Mouse (Mus musculus) monocyte, adult 5-6 weeks (primary cell): ENCODE results near the gene Gm3045. TPM values are rescaled to one million over a fixed set of nuclear protein-coding genes. Genes with fewer than 3 reads are reported as not detected.
A peak's percentile ranks its signal among the peaks of the same experiment; 100 is the strongest.

Source experiments
- ATAC-seq: fragments of 153-309, 156-312 bp; replicated peaks from 2 replicates; pipeline ENCODE4 v1.8.0; 2017; ENCODE audit warnings: mild to moderate bottlenecking; ENCODE audit not compliant: low TSS enrichment, insufficient number of reproducible peaks, severe bottlenecking, poor library complexity, low FRiP score
- total RNA-seq: library from RNA; stranded (forward); fragments of 200-1000, 200-491, 200-594 nt; gene quantifications from 3 replicates; pipeline ENCODE4 v1.2.3, GENCODE M21; 2017

Gm3045 gene
- total RNA-seq, result not detected in 3 replicates

DNA sequence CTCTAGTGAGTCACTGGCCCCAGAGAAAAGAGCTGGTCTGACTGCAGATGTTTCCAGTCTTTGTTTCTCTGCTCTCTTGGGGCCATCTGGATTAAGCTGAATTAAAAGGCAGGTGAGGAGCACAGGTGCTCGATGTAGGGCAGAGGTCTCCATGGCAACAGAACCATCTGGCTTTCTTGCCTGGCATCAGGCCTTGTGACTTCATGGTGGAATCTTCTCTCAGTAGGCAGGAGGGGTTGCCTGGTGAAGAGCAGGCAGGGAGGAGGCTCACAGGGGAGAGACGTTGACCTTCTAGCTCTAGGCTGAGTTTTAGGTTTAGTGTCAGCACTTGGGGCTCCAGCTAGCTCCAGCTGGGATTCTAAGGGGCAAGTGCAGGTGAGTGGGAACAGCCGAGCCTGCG is at the start of gene Gm3045:
Gene Gm3045, plus strand, starts transcription at position 230 of the 400 bp plus-strand sequence.
- ATAC-seq, result no peak

DNA sequence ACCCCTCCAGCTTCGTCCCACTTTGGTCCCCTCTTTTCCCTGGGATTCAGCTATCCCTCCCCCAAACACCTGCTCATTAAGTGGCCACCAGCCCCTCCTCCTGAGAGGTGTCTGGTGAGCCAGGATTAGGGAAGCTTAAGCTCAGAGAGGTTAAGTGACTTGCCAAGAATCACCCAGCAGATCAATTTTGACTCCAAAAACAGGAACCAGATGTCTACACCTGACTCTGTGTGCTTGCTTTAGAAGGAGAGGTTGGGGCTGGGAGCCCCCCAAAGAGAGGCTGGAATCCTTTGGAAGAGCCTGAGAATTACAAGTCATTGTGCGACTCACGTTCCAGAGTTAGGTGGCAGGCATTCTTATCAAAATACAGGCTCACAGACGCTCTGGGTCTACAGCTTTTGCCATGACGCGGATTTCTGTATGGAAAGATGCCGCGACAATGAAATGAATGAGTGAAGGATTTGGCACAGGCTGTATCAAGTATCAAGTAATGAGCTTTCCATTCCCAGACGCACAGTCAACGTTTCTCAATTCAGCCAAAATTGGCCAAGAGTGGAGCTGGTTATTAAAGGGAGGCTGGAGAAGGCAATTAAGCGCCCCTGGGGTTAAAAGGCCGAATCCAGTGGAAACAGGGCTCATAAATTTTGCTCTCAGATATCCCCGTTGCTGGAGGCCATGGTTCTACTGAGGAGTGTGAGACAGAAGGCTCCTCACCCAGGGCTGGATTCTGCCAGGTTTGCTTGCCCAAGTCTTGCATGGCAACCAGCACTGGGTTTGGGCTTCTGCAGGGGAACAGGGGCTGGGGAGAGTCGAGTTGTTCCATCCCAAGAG is 45.3 kb upstream of the Gm3045 start:
- no peak for ATAC-seq

DNA sequence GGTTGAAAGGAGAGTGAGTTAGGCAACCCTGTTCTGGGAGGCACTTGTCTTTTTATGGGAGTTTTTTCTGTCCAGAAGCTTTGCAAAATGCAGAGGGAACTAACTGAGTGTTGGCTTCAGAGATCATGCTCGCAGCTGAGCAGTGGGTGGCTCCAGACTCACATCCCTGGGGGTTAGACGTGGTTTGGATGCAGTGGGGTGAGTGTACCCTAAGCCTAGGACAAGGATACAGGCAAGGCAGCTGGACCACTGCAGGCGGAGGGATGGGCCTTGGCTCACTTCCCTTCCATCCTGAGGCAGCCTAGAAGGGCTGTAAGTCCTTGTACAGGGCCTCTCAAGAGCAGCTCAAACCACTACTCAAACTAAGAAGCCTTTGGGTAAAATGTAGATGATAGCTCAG is 43.0 kb upstream of the Gm3045 start:
- no peak for ATAC-seq

DNA sequence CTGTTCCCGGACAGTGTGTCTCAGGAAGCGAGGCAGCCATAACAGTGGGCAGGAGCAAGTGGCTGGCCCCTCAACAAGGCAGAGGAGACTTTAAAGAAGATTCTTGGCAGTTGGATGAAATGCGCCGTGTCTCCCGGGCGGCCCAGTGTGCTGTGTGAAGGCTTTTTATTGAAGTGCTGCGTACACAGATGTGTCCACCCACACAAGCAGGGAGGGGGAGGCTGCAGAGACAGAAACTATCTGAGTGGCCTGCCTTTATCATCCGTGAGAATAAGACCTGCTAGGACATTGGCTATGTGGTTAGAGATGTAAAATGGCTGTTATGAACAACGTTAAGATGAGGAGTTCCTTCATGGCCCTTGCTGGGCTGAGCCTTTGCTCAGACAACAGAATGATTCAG is 40.0 kb upstream of the Gm3045 start:
- no peak for ATAC-seq

DNA sequence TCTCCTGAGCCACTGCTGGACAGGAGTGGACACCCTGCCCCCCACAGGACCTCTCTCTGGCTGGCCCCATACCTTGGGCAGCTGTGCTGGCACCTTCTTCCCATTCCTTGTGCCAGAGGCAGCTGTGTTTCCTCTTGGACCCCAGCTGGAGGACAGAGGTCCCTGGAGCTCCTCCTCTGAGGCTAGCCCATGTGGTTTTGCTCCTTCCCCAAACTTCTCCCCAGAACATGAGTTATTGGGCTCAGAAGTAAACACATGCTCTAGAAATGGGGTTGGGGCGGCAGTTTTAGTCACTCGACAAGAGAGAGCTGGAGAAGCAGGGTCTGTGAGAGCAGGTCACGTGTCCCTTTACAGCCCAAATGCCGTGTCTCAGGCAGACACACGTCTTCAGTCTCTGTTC is 39.0 kb upstream of the Gm3045 start:
- ATAC-seq, result no peak

DNA sequence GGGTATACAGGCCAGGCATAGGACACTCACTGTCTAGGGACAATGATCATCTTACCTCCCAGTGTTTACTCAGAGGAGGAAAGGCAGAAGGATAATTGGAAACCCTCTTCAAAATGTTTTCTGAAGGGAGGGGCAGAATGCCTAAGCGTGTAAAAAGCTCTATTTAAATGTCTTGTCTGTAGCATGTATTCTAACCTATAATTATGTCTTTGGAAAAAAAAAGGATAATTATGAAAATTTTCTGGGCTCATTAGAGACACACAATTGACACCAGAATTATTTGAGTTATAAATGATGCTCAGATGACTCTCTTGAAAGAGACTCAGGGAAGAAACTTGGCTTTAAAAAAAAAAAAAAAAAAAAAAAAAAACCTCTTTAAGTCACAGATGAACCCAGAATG is 38.4 kb upstream of the Gm3045 start:
- ATAC-seq, result no peak

DNA sequence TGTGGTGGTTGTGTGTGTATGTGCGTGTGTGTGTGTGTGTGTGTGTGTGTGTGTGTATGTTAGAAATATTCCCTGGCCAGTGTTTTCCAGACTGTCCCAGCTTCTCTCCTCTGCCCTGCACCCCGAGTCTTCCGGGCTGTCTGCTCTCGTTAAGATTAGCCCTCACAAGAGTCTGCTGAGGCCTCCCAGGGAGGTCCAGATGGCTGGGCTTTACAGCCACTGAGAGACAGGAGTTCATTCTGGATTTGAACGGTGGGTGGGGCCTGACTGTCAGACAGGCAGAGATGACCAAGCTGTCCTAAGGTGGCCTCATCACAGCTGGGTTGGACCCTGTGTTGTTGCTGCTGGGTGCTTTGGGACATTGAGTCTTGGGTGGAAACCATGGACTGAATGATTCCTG is 28.8 kb upstream of the Gm3045 start:
- no peak for ATAC-seq

DNA sequence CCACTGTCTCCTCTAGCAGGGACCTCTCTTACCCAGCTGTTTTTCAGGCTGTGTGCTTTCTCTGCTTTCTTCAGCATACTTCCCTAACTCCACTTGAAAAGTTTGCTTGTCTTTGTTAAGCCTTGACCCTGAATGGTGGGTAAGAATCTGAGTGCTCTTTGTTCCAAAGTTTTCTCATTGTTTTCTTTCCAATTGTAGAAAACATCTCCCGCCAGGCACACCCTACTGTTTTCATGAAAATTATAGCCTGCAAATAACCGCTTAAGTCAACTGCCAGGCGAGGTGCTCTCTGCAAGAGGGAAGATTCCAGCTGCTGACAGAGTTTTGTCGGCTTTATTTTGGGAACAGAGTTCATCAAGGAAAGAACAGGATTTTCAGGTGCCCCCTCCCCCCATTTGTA is 25.2 kb upstream of the Gm3045 start:
- no peak for ATAC-seq

DNA sequence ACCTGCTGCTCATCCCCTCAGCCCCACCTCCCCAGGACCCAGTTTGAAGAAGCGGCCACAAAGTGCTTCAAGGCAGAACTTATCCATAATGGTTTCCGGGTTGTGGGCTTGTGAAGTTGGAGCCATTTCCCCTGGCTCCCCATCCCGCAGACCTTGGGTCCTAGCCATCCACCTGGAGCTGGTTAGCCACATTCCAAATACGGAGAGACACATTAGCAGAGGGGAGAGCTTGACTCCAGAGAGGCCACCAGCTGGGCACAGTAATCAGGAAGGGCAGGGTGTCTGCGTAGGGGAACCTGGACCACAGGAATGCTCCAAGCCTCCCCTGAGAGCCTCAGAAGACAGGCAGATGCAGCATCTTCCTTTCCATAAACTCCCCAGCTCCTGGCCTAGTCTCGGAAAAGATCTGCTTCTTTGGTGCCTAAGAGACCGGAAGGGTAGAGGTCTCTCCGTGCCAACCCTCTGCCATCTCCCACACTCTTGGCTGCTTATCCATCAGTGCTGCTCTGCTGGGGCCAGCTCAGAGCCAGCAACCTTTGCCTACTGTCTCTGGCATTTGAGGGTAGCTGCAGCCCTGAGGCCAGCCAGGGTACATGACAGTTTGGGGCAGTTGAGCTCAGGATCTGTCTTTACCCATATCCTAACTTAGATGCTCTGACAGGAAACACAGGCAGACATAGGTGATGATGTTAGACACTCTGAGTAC is 22.9 kb upstream of the Gm3045 start:
- ATAC-seq, result no peak

DNA sequence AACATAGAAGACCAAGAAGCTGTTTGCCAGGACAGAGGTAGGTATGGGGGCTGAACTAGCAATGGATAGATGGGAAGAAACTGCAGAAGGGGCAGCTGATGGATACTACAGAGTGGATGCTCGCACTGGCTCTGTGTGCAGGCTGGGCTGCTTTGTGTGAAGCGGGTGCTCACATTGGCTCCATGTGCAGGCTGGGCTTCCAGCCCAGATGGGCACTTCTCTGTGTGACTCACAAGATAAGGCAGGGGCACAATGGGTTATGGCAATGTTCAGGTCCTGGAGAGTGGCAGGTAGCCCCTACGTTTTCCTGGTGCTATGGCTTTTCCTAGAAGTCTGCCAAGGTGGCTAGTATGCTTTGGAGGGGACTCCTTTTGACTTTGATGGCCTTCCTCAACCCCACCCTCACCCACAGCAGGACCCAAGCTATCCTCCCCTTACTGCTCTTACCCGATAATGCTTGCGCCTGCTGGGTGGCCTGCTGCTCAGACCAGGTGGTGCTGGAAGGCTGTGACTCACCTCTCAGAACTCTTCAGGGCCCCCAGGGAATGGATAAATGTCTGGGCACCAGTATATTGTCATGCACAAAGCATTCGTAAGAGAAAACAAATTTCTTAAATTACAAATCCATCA is 21.8 kb upstream of the Gm3045 start:
- ATAC-seq, result no peak

DNA sequence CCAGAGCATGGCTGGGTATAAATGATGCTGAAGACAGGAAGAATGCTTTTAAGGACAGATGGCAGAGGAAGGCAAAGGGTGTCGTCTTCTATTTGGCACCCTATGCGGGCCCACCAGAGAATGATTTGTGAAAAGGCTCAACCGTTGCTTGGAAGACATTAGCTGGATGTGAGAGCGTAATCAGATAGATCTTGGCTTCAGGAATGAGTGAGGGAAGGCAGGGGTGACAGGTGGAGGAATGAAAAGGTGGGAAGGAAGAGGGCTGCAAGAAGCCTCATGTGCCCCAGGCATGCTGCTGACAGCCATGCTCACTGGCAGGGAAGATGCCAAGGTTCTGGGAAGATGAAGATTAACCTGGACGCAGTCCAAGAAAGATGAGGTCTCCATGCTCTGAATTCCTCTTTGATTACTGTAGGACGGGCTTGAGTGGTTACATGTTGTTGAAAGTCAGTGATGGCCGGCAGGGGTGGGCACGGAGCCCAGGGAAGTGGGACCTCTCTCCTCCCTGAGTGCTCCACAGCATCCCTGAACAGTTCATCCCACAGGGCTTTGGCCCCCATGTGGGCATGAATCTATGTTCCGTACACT is 14.0 kb upstream of the Gm3045 start:
- no peak for ATAC-seq

DNA sequence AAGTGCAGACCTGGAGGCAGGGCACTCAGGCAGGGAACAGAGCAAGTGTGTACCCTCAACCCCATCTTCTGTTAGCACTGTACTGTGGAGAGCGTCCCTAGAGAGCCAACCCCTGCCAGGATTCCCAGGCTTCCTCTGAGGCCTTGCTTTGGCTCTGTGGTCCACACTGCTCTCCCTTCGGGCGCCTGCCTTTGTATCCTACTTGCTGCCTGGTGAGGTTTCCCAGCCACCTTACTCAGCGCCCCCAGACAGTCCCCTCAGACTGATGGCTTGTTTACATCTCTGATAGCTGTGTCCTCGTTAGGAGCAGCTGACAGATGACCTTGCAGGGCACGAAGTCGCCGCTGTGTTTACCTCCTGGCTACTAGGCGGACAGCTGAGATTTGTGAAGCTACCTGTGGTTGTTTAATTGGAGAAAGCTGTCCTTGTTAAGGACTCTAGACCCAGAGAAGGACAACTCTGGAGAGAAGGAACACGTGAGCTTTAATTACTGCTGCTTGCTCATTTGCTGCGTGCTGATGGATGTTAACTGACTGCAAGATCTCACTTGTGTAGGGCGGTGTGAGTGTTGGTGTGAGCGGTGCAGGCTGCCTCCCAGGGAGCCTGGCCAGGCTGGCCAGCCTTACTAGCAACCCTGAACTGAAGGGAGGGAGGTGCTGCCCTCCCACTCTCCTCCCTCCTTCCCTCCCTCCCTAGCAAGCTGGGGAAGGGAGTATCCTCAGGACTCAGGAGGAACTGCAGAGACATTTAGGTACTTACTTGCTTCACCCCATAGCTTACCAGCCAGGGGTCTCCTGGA is 7.5 kb upstream of the Gm3045 start:
- ATAC-seq, result no peak

DNA sequence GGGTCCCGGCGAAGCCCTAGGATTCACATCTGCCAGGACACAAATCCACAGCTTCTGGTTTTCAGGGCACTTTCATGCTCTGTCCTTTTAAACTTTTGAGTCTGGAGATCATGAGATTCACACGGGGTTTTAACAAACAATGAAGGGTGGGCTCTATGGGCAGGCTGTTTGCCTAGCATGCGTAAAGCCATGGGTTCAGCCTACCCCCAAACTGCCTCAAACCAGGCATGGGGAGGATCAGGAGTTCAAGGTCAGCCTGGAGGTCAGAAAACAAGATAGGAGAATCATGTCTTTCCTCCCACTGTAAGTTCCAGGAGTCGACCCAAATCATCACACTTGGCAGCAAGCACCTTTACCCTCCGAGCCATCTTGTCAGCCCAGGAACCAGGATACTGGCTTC is 6.9 kb upstream of the Gm3045 start:
- no peak for ATAC-seq

DNA sequence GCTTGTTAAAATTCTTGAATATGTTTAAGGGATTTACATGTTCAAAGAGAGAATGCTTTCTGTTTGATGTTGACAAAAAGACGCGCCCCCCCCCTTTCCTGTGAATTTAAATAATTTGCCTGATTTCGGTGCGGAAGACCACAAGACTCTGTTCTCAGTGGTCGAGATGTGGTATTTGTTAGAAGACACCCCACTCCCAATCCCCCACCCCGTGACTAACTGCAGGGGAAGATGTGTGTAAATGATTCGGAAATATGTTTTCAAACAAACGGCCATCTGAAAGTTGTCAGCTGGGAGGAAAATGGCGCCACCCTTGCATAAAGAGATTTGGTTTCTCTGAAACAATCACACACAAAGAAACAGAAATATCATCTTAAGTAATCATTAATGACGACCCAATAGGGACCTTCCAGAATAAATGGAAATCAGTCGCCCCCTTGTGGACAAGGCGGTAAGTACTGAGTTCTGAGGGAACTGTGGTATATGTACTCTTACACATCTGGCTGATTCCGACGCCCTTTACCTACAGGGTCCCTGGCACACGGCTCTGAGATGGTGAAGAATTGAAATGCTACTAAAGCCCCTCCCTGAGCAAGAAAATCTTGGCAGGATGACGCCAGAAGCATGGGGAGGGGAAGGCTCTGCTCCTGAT is 4.2 kb upstream of the Gm3045 start:
- ATAC-seq, result no peak

DNA sequence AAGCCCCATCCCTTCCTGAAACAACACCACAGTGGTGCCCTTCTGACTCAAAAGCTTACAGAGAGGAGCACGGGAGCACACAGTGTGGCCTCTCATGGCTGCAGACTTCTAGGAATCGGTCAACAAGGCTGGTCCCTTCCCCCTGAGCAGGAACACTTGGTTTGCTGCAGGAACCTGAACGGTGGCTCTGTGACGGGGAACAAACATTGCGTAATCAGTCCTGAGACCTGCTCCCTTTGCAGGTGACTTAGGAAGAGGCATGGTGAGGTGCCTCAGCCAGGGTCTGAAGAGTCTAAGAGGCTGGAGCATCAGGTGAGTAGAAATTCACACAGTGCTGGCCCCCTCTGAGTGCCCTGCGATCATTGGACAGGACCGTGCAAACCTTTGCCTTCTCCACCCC is 463 bp upstream of the Gm3045 start:
- ATAC-seq, result no peak

DNA sequence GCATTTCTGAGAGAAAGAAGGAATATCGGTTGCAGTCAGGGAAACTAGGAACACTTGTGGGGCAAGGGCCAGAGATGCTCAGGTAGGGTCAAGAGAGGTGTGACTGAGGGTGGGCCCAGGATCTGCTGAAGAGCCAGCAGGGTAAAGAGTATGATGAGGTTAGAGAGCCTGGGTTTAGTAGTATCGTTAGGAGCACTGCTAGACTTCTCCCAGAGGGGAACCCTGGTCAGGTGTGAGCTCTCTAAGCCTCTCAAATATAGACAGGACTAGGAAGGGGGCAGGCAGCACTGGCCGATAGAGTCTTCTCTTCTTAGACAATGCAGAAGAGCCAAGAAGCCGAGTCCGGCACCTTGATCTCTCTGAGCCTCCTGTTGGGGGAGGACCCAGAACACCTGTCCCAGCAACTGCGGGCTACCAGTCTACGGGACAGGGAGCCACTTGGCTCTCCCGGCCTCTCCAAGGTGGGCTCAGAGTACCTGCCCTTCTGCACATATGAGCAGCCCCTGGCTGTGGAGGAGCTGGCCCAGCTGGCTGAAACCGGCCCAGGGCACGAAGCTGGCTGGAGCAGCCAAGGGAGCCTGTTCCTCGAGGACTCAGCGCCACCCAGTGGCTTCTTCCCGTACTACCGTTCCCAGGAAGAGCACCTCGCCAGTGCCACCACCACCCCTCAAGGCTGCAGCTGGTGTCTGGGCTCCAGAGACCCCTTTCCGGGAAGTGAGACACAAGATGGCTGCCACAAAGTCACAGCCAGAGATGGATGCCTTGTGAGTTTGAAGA is 2.5 kb downstream of the Gm3045 start:
- ATAC-seq, result peak; percentile 49; the same call in 1 of the 2 replicates

DNA sequence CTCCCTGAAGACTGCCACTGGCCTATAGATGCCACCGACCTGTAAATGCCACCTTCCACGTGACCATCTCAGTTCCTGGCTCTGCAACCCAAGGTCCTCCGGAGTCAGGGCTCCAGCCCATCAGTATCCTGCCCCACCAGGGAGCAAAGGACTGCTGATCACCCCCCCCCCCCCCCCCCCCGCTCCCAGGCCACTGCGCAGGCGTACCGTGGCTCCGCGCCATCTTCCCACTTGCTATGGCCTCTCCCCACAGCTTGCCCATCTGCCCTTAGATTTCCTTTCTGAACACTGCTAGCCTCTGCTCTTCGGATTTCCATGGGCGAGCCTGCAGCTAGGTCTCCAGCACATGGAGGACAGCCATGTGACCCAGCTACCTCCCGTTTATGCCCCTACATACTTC is 6.1 kb downstream of the Gm3045 start:
- ATAC-seq, result no peak

DNA sequence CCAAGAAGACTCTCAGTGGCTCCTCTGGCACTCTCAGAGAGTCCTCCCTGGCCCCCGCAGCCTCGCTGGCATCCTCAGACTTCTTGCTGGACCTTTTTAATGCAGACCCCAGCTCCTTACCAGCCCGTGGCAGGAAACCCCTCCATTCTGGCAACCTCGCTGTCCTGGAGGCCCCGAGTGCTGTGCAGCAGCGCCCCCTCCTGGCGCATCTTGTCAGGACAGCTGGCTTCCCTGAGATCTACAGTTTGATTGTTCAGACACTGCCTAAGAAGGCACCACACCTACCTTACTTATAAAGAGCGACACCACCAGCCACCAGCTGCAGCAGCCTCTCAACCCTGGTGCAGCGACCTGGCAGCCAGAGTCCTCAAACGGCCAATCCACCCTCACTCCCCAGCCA is 7.1 kb downstream of the Gm3045 start:
- no peak for ATAC-seq
